Mouse (Mus musculus): Measurements from ENCODE around the gene Tarbp2. TPM values are rescaled to one million over a fixed set of nuclear protein-coding genes. Genes with fewer than 3 reads are reported as not detected.
A peak's percentile ranks its signal among the peaks of the same experiment; 100 is the strongest.

The Tarbp2 gene
- polyA plus RNA-seq, 1 experiment from 2014 or later = 94.7 TPM

GRCm38 (mm10) chr15:102506464-102506830, 11.5 kb upstream of the Tarbp2 start:
- Histone ChIP-seq H3K4me1 (peaks cover 24% of the 10 kb centered on the region), H3K36me3 (peaks cover 47% of the 10 kb centered on the region), H3K4me3 (replicated peaks) (no peak overlapping the region), H3K27me3 (no peaks in the 10 kb centered on the region), H3K9me3 (replicated peaks) (no peaks in the 10 kb centered on the region), H3K27ac (replicated peaks) (no peak overlapping the region), H3K4me2 (replicated peaks) (no peak overlapping the region), H3K9ac (no peak overlapping the region)
- WGBS = 44% methylated on average over 2 of the region's 2 CpGs
- ATAC-seq (ENCODE audit: insufficient number of reproducible peaks, low FRiP score, low TSS enrichment, low read depth) = no peak

DNA sequence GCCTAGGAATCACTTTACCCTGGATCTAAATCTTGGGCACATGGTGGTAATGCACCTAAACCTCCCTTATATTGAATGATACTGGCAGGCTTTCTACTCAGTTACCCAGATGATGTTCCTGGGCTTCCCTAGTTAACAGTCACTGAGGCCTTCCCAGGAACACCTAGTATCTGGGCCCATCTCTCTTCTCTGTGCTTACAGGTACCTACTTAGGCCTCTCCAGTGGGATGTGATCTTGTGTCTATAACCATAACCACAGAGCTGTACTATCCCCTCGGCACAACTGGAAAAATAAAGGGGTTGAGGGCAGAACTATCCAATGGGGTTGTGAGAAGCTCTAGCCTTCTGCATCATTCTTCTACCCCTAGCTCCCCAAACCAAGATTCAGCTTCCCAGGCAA, 11.1 kb upstream of the Tarbp2 start:
- Histone ChIP-seq H3K27me3 (no peaks in the 10 kb centered on the region), H3K4me1 (peaks cover 28% of the 10 kb centered on the region), H3K36me3 (peaks cover 43% of the 10 kb centered on the region), H3K27ac (replicated peaks) (no peak overlapping the region), H3K4me3 (replicated peaks) (no peak overlapping the region), H3K4me2 (replicated peaks) (no peak overlapping the region), H3K9me3 (replicated peaks) (no peaks in the 10 kb centered on the region), H3K9ac (no peak overlapping the region)
- WGBS = 91% methylated on average over 1 of the region's 1 CpGs
- ATAC-seq (ENCODE audit: insufficient number of reproducible peaks, low FRiP score, low TSS enrichment, low read depth) = no peak

GRCm38 (mm10) chr15:102507561-102507960, 10.4 kb upstream of the Tarbp2 start:
- no peak for ATAC-seq (ENCODE audit: insufficient number of reproducible peaks, low FRiP score, low TSS enrichment, low read depth)
- H3K9me3 ChIP-seq (replicated peaks) = no peaks in the 10 kb centered on the region
- H3K36me3 ChIP-seq = peaks cover 36% of the 10 kb centered on the region
- no peak overlapping the region for H3K4me3 ChIP-seq (replicated peaks)
- no peak overlapping the region for H3K9ac ChIP-seq
- H3K27ac ChIP-seq (replicated peaks) = no peak overlapping the region
- no peak overlapping the region for H3K4me2 ChIP-seq (replicated peaks)
- peaks cover 35% of the 10 kb centered on the region for H3K4me1 ChIP-seq
- no peaks in the 10 kb centered on the region for H3K27me3 ChIP-seq

- H3K4me3 ChIP-seq (replicated peaks) = no peak overlapping the region
- H3K4me2 ChIP-seq (replicated peaks) = no peak overlapping the region
- no peak for ATAC-seq (ENCODE audit: insufficient number of reproducible peaks, low FRiP score, low TSS enrichment, low read depth)
- no peak overlapping the region for H3K9ac ChIP-seq
- H3K9me3 ChIP-seq (replicated peaks) = no peaks in the 10 kb centered on the region
- WGBS = 77% methylated on average over 3 of the region's 3 CpGs
- H3K27me3 ChIP-seq = no peaks in the 10 kb centered on the region
- H3K36me3 ChIP-seq = peaks cover 29% of the 10 kb centered on the region
- H3K27ac ChIP-seq (replicated peaks) = no peak overlapping the region
- peaks cover 37% of the 10 kb centered on the region for H3K4me1 ChIP-seq
These were observed 9.7 kb upstream of the Tarbp2 start for GRCm38 (mm10) chr15:102508336-102508735.

DNA sequence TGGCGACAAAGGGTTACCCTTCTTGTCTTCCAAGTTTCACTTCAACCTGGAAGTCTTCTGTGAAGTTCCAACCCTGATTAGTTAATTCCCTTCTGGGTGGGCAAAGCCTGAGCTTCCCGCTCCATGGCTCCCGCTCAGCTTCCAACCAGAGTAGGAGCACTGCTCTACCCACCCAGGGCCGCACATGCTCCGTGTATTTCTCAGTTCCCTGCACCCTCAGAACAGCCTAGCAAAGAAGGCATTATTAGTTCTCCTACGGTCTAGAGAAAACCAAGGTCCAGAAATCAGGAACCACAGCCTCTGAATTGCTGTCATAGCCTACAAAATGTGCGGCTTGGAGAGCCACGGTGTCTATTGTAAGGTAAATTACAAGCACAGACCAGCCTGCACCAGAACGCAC, 7.9 kb upstream of the Tarbp2 start:
- peak overlapping the region; percentile 44; the same call in 1 of the 2 replicates for H3K9ac ChIP-seq
- WGBS = 5% methylated on average over 9 of the region's 9 CpGs
- H3K27ac ChIP-seq (replicated peaks) = peak overlapping the region; percentile 90
- H3K9me3 ChIP-seq (replicated peaks) = no peaks in the 10 kb centered on the region
- H3K4me3 ChIP-seq (replicated peaks) = peak overlapping the region; percentile 63
- ATAC-seq (ENCODE audit: insufficient number of reproducible peaks, low FRiP score, low TSS enrichment, low read depth) = peak; percentile 55; the same call in 1 of the 2 replicates
- H3K27me3 ChIP-seq = no peaks in the 10 kb centered on the region
- peak overlapping the region; percentile 91 for H3K4me2 ChIP-seq (replicated peaks)
- H3K4me1 ChIP-seq = peaks cover 42% of the 10 kb centered on the region
- peaks cover 11% of the 10 kb centered on the region for H3K36me3 ChIP-seq

DNA sequence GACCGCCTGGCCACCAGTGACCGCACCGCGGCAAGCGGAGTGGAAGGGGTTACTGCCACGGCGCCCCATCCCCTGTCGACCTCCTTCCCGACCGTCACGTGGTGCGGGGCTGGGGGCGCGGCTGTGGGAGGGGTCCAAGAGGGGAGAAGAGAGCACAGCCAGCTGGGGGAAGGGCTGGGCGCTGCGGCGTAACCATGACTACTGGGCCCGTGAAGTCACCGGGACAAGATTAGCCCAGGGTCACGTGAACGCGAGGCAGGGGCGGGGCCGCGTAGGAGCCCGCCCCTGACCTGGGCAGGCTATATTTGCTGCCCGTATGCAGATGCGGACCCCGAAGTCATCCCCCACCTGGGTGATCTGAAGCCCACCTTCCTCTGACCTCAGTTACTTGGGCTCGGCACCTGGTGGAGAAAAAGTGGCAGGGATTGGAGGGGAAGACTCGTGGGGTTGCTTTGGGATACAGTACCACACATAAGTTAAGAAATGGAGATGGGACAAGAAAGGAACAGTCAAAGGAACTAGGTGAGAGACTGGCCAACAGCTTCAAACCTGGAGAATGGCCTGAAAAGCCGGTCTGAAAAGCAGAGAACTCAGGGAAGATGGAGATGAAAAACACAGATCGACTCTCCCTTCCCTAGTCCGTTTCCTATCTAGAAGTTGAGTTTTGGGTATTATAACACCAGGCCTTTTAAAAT, 7.3 kb upstream of the Tarbp2 start:
- peaks cover 49% of the 10 kb centered on the region for H3K4me1 ChIP-seq
- peak; percentile 93 for ATAC-seq (ENCODE audit: insufficient number of reproducible peaks, low FRiP score, low TSS enrichment, low read depth)
- no peaks in the 10 kb centered on the region for H3K27me3 ChIP-seq
- H3K27ac ChIP-seq (replicated peaks) = peak overlapping the region; percentile 90
- no peaks in the 10 kb centered on the region for H3K9me3 ChIP-seq (replicated peaks)
- H3K4me3 ChIP-seq (replicated peaks) = peak overlapping the region; percentile 63
- H3K36me3 ChIP-seq = peaks cover 6% of the 10 kb centered on the region; the same call in 1 of the 2 replicates
- H3K4me2 ChIP-seq (replicated peaks) = peak overlapping the region; percentile 91
- WGBS = 2% methylated on average over 32 of the region's 34 CpGs
- H3K9ac ChIP-seq = peak overlapping the region; percentile 44

DNA sequence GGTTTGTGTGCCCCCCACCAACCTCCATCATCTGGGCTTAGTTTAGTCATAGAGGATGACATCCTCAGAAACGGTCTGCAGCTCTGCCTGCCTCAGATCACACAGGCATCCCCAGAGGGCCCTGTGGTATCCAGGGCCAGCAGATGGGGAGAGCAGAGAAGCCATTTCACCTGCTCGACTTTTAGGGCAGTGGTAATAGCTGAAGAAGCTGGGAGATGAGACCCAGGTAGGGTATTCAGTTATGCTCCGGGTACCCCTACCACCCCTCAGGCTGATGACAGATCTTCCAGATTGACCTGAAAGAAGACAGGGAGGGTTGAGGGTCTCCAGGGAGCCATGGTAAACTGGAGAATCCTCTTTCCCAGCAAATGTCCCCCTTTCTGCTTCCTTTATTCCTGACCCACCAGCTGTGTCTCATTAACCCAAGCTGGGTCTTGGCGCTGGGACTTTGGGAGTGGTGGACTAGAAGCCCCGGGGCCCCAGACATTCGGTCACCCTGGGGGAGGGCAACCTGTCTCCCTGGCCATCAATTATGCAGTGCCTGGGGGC, 6.6 kb upstream of the Tarbp2 start:
- peaks cover 52% of the 10 kb centered on the region for H3K4me1 ChIP-seq
- peaks cover 6% of the 10 kb centered on the region; the same call in 1 of the 2 replicates for H3K36me3 ChIP-seq
- WGBS = 14% methylated on average over 6 of the region's 6 CpGs
- H3K9ac ChIP-seq = no peak overlapping the region
- H3K27ac ChIP-seq (replicated peaks) = peak overlapping the region; percentile 90
- H3K27me3 ChIP-seq = no peaks in the 10 kb centered on the region
- no peak for ATAC-seq (ENCODE audit: insufficient number of reproducible peaks, low FRiP score, low TSS enrichment, low read depth)
- peak overlapping the region; percentile 63 for H3K4me3 ChIP-seq (replicated peaks)
- H3K9me3 ChIP-seq (replicated peaks) = no peaks in the 10 kb centered on the region
- peak overlapping the region; percentile 91 for H3K4me2 ChIP-seq (replicated peaks)

DNA sequence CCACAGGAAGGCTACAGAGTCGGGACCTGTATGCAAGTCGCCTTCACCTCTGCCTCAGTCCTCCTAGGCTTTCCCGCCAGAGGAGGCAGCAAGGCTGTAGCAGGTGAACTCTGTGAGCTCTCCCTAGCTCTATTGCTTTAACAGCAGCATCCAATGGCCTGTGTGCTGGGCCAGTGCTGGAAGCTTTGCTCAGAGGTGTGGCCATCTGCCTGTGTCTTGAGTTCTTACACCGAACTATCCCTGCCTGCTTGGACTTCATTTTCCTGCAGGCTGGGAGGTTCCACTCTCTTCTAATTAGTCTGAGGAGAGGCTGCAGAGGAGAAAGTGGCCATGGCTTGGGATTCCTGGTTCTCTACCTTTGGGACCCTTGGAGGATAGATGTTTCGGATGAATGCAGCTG, 6.0 kb upstream of the Tarbp2 start:
- H3K4me1 ChIP-seq = peaks cover 53% of the 10 kb centered on the region
- ATAC-seq (ENCODE audit: insufficient number of reproducible peaks, low FRiP score, low TSS enrichment, low read depth) = no peak
- no peaks in the 10 kb centered on the region for H3K9me3 ChIP-seq (replicated peaks)
- H3K36me3 ChIP-seq = peaks cover 6% of the 10 kb centered on the region; the same call in 1 of the 2 replicates
- H3K27ac ChIP-seq (replicated peaks) = peak overlapping the region; percentile 90
- no peaks in the 10 kb centered on the region for H3K27me3 ChIP-seq
- no peak overlapping the region for H3K4me2 ChIP-seq (replicated peaks)
- H3K4me3 ChIP-seq (replicated peaks) = no peak overlapping the region
- H3K9ac ChIP-seq = no peak overlapping the region
- WGBS = 30% methylated on average over 5 of the region's 5 CpGs

- Histone ChIP-seq H3K4me2 (replicated peaks) (no peak overlapping the region), H3K9me3 (replicated peaks) (no peaks in the 10 kb centered on the region), H3K9ac (no peak overlapping the region), H3K36me3 (peaks cover 6% of the 10 kb centered on the region; the same call in 1 of the 2 replicates), H3K4me3 (replicated peaks) (no peak overlapping the region), H3K27ac (replicated peaks) (0 out of 2 replicates have a peak overlapping the region, but pooled peaks have one; percentile 90), H3K27me3 (no peaks in the 10 kb centered on the region), H3K4me1 (peaks cover 53% of the 10 kb centered on the region)
- ATAC-seq (ENCODE audit: insufficient number of reproducible peaks, low FRiP score, low TSS enrichment, low read depth) = no peak
These were observed 5.5 kb upstream of the Tarbp2 start for GRCm38 (mm10) chr15:102512471-102512870.

DNA sequence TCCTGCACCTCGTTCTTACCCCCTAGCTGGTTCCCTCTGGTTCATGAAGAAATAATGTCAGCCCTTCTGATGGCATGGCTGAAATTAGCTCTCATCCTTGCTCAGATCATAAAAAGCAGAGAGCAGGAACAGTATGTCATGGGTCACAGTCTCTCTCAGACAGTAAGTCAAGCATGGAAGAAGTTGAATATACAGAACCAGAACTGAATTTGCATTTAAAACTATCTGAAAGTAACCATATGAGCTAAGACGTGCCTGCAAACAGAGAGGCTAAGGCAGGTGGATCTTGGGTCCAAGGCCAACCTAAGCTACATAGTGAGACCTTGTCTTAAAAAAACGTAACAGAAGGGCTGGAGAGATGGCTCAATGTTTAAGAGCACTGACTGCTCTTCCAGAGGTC, 5.0 kb upstream of the Tarbp2 start:
- no peak overlapping the region for H3K4me2 ChIP-seq (replicated peaks)
- no peak overlapping the region for H3K27ac ChIP-seq (replicated peaks)

DNA sequence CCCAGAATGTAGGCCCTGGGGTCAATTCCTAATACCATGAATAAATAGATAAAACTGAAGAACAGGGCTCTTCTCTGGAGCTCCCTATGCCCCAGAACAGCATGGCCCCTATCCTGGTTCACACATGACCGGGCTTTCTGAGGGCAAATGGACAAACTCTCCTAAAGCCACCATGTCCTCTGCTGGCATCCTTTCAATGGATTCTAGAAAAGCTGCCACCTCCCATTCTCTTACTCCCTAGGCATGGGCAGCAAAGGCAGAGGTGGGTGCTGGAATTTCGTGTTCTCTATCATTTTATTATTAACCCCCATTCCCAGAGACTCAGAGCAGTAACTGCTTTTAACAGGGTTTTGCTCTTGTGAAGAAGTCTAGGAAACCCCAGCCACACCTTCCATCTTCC, 2.7 kb upstream of the Tarbp2 start:
- no peak overlapping the region for H3K9ac ChIP-seq
- H3K4me2 ChIP-seq (replicated peaks) = peak overlapping the region; percentile 95
- WGBS = 89% methylated on average over 2 of the region's 2 CpGs
- peaks cover 59% of the 10 kb centered on the region for H3K4me1 ChIP-seq
- no peak overlapping the region for H3K27ac ChIP-seq (replicated peaks)
- H3K27me3 ChIP-seq = no peaks in the 10 kb centered on the region
- no peak for ATAC-seq (ENCODE audit: insufficient number of reproducible peaks, low FRiP score, low TSS enrichment, low read depth)
- 0 out of 2 replicates have a peak, but pooled peaks cover under 1% of the 10 kb centered on the region for H3K36me3 ChIP-seq
- no peaks in the 10 kb centered on the region for H3K9me3 ChIP-seq (replicated peaks)
- peak overlapping the region; percentile 63; the same call in 1 of the 2 replicates for H3K4me3 ChIP-seq (replicated peaks)

More for the DNA sequence above, 5.0 kb upstream of the Tarbp2 start:
- 71% methylated on average over 3 of the region's 3 CpGs for WGBS
- Histone ChIP-seq H3K27me3 (no peaks in the 10 kb centered on the region), H3K4me3 (replicated peaks) (no peak overlapping the region), H3K9ac (no peak overlapping the region), H3K4me1 (peaks cover 53% of the 10 kb centered on the region), H3K36me3 (0 out of 2 replicates have a peak, but pooled peaks cover 3% of the 10 kb centered on the region), H3K9me3 (replicated peaks) (no peaks in the 10 kb centered on the region)
- no peak for ATAC-seq (ENCODE audit: insufficient number of reproducible peaks, low FRiP score, low TSS enrichment, low read depth)
